Mouse (Mus musculus): ENCODE measurements around the gene Scn1b. TPM values are rescaled to one million over a fixed set of nuclear protein-coding genes. Genes with fewer than 3 reads are reported as not detected.

The Scn1b gene
- polyA plus RNA-seq, 1 experiment from 2014 or later, result 1.0 TPM

DNA sequence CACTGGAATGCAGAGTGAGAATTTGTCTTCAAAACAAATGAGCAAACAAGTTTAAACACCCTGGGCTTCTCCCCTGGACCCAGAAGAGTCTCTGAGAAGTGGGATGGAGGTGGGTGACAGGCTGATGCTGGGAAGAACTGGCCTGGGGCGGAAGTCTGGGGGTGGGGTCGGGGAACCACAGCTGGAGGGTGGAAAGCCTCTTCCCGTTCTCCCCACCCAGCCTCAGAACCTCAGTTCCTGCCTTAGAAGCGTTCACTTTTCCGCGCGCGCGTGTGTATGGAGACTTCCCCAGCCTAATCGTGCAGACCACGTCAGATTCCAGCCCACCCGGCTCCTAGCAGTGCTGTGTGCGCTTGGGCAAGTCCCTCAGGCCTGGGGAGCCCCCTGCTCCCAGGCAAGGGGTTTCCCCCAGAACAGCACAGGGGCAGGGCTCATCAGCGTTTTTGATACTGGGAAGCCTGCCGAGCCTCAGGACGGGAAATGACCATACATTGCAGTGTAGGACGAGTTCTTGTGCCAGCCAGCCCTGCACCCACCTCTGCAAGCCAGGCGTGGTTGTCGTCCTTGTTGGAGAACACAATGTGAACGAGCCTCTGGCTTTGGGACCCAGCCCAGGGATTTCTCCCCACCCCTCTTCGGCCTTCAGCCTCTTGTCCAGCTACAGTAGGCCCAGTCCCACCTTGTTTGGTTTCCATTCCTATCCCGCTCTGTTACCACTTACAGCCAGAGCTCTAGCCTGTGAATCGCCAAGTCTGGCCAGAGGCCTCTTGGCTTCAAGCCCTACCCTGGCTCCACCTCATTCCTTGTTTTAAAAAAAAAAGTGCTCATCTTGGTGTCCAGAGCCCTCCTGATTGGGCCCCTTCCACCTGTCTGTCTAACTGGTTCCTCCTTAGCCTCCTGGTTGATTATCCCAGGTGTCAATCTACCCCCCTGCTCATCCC lies 24.8 kb upstream of the Scn1b start:
- Histone ChIP-seq H3K36me3 (ENCODE audit: control insufficient read depth, insufficient read depth, low read length) (no peaks in the 10 kb centered on the region), H3K4me2 (ENCODE audit: low read depth, severe bottlenecking) (peak overlapping the region; percentile 76), H3K4me1 (ENCODE audit: control insufficient read depth, insufficient read depth, low read length) (peaks cover 28% of the 10 kb centered on the region), H3K27ac (replicated peaks; ENCODE audit: low read depth, low read length) (peak overlapping the region; percentile 92), H3K27me3 (ENCODE audit: control insufficient read depth, insufficient read depth, low read length) (no peaks in the 10 kb centered on the region), H3K9me3 (ENCODE audit: control insufficient read depth, low read length) (no peaks in the 10 kb centered on the region), H3K9ac (ENCODE audit: low read length) (peak overlapping the region; percentile 96), H3K4me3 (ENCODE audit: low read depth, low read length) (peak overlapping the region; percentile 91)
- no peak for DNase-seq (ENCODE audit: low spot score)
- peak; percentile 20; the same call in 1 of the 2 replicates for ATAC-seq (ENCODE audit: insufficient number of reproducible peaks, low FRiP score, low TSS enrichment, low read depth)
- WGBS, result 20% methylated on average over 23 of the region's 23 CpGs

DNA sequence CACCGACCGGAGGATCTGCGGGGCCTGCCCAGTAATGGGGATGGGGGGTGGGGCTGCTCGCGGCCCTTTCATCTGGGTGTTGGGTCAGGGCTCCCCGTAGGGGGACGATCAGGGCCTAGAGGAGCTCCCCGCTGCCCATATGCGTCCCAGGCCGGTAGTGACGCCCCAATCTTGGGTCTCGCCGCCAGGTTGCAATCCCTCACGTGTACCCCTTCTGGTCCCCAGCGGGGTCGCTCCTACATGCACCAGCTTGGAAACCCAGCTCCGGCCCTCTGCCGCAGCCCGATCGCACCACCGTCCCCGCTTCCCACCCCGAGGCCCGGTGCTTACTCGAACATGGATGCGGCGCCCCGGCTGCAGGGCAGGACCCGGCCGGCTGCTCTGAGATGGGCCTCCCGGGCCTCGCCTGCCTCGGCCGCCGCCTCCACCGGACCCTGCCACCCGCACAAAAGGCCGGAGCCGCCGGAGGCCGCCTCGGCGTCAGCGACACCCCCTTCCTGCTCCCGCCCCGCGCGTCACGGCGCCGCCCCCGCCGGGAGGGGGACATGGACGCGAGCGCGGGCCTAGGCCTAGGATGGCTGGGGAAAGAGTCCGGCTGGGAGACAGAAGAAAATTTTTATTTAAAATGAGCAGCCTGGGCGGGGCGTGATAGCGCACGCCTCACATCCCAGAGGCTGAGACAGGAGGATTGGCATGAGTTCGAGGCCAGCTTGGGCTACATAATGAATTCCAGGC lies 23.9 kb upstream of the Scn1b start:
- WGBS, result 1% methylated on average over 61 of the region's 63 CpGs
- Histone ChIP-seq H3K27me3 (ENCODE audit: control insufficient read depth, insufficient read depth, low read length) (no peaks in the 10 kb centered on the region), H3K36me3 (ENCODE audit: control insufficient read depth, insufficient read depth, low read length) (no peaks in the 10 kb centered on the region; the same call in 1 of the 2 replicates), H3K9me3 (ENCODE audit: control insufficient read depth, low read length) (no peaks in the 10 kb centered on the region), H3K4me1 (ENCODE audit: control insufficient read depth, insufficient read depth, low read length) (peaks cover 26% of the 10 kb centered on the region), H3K9ac (ENCODE audit: low read length) (peak overlapping the region; percentile 96), H3K4me3 (ENCODE audit: low read depth, low read length) (peak overlapping the region; percentile 91), H3K27ac (replicated peaks; ENCODE audit: low read depth, low read length) (peak overlapping the region; percentile 92), H3K4me2 (ENCODE audit: low read depth, severe bottlenecking) (peak overlapping the region; percentile 76)
- peak; percentile 88 for DNase-seq (ENCODE audit: low spot score)
- peak; percentile 74 for ATAC-seq (ENCODE audit: insufficient number of reproducible peaks, low FRiP score, low TSS enrichment, low read depth)

- Histone ChIP-seq H3K4me1 (ENCODE audit: control insufficient read depth, insufficient read depth, low read length) (peaks cover 21% of the 10 kb centered on the region), H3K4me3 (ENCODE audit: low read depth, low read length) (peak overlapping the region; percentile 91), H3K36me3 (ENCODE audit: control insufficient read depth, insufficient read depth, low read length) (no peaks in the 10 kb centered on the region; the same call in 1 of the 2 replicates), H3K4me2 (ENCODE audit: low read depth, severe bottlenecking) (peak overlapping the region; percentile 76), H3K27me3 (ENCODE audit: control insufficient read depth, insufficient read depth, low read length) (no peaks in the 10 kb centered on the region), H3K9ac (ENCODE audit: low read length) (peak overlapping the region; percentile 96), H3K27ac (replicated peaks; ENCODE audit: low read depth, low read length) (peak overlapping the region; percentile 92), H3K9me3 (ENCODE audit: control insufficient read depth, low read length) (no peaks in the 10 kb centered on the region)
- no peak for ATAC-seq (ENCODE audit: insufficient number of reproducible peaks, low FRiP score, low TSS enrichment, low read depth)
- 3% methylated on average over 18 of the region's 20 CpGs for WGBS
- DNase-seq (ENCODE audit: low spot score), result peak; percentile 49
These were observed 23.2 kb upstream of the Scn1b start for GRCm38 (mm10) chr7:31149751-31150565.

DNA sequence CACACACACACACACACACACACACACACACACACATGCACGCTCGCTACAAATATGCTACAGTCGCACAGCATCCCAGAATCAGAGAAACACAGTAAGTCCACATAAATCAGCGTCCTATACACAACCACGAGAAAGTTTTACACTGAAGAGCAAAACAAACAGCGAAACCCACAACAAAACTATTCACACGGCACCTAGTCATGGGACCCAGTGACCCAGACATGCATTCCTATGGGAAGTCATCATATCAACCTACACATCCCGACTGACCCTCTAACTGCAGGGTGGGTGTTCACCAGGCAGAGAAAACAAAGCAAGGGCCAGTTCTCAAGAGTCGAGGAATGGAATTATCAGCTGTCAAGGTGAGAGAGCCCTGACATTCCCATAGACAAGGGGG lies 22.5 kb upstream of the Scn1b start:
- H3K36me3 ChIP-seq (ENCODE audit: control insufficient read depth, insufficient read depth, low read length), result no peaks in the 10 kb centered on the region; the same call in 1 of the 2 replicates
- DNase-seq (ENCODE audit: low spot score), result no peak
- H3K4me1 ChIP-seq (ENCODE audit: control insufficient read depth, insufficient read depth, low read length), result peaks cover 21% of the 10 kb centered on the region
- H3K9me3 ChIP-seq (ENCODE audit: control insufficient read depth, low read length), result no peaks in the 10 kb centered on the region
- ATAC-seq (ENCODE audit: insufficient number of reproducible peaks, low FRiP score, low TSS enrichment, low read depth), result no peak
- H3K4me2 ChIP-seq (ENCODE audit: low read depth, severe bottlenecking), result peak overlapping the region; percentile 76
- H3K27ac ChIP-seq (replicated peaks; ENCODE audit: low read depth, low read length), result peak overlapping the region; percentile 92; the same call in 1 of the 2 replicates
- peak overlapping the region; percentile 91 for H3K4me3 ChIP-seq (ENCODE audit: low read depth, low read length)
- WGBS, result 34% methylated on average over 9 of the region's 9 CpGs
- peak overlapping the region; percentile 96; the same call in 1 of the 2 replicates for H3K9ac ChIP-seq (ENCODE audit: low read length)
- H3K27me3 ChIP-seq (ENCODE audit: control insufficient read depth, insufficient read depth, low read length), result no peaks in the 10 kb centered on the region

GRCm38 (mm10) chr7:31148756-31149155 lies 22.0 kb upstream of the Scn1b start:
- peak overlapping the region; percentile 65 for H3K27ac ChIP-seq (replicated peaks; ENCODE audit: low read depth, low read length)
- H3K36me3 ChIP-seq (ENCODE audit: control insufficient read depth, insufficient read depth, low read length), result no peaks in the 10 kb centered on the region; the same call in 1 of the 2 replicates
- no peaks in the 10 kb centered on the region for H3K9me3 ChIP-seq (ENCODE audit: control insufficient read depth, low read length)
- H3K4me3 ChIP-seq (ENCODE audit: low read depth, low read length), result peak overlapping the region; percentile 91
- ATAC-seq (ENCODE audit: insufficient number of reproducible peaks, low FRiP score, low TSS enrichment, low read depth) (peak; percentile 41), DNase-seq (ENCODE audit: low spot score) (peak; percentile 69)
- H3K4me1 ChIP-seq (ENCODE audit: control insufficient read depth, insufficient read depth, low read length), result peaks cover 21% of the 10 kb centered on the region
- H3K27me3 ChIP-seq (ENCODE audit: control insufficient read depth, insufficient read depth, low read length), result no peaks in the 10 kb centered on the region
- H3K4me2 ChIP-seq (ENCODE audit: low read depth, severe bottlenecking), result peak overlapping the region; percentile 76
- 4% methylated on average over 9 of the region's 9 CpGs for WGBS
- peak overlapping the region; percentile 96 for H3K9ac ChIP-seq (ENCODE audit: low read length)

- ATAC-seq (ENCODE audit: insufficient number of reproducible peaks, low FRiP score, low TSS enrichment, low read depth), result no peak
- no peaks in the 10 kb centered on the region for H3K27me3 ChIP-seq (ENCODE audit: control insufficient read depth, insufficient read depth, low read length)
- WGBS, result 73% methylated on average over 3 of the region's 3 CpGs
- H3K4me3 ChIP-seq (ENCODE audit: low read depth, low read length), result peak overlapping the region; percentile 91; the same call in 1 of the 2 replicates
- peak overlapping the region; percentile 65; the same call in 1 of the 2 replicates for H3K27ac ChIP-seq (replicated peaks; ENCODE audit: low read depth, low read length)
- H3K9ac ChIP-seq (ENCODE audit: low read length), result no peak overlapping the region
- no peak for DNase-seq (ENCODE audit: low spot score)
- H3K36me3 ChIP-seq (ENCODE audit: control insufficient read depth, insufficient read depth, low read length), result peaks cover 5% of the 10 kb centered on the region
- peak overlapping the region; percentile 76 for H3K4me2 ChIP-seq (ENCODE audit: low read depth, severe bottlenecking)
- H3K4me1 ChIP-seq (ENCODE audit: control insufficient read depth, insufficient read depth, low read length), result peaks cover 21% of the 10 kb centered on the region
- no peaks in the 10 kb centered on the region for H3K9me3 ChIP-seq (ENCODE audit: control insufficient read depth, low read length)
These were observed 21.3 kb upstream of the Scn1b start for GRCm38 (mm10) chr7:31148086-31148485.

- Histone ChIP-seq H3K9me3 (ENCODE audit: control insufficient read depth, low read length) (no peaks in the 10 kb centered on the region), H3K36me3 (ENCODE audit: control insufficient read depth, insufficient read depth, low read length) (peaks cover 27% of the 10 kb centered on the region), H3K27ac (replicated peaks; ENCODE audit: low read depth, low read length) (no peak overlapping the region), H3K9ac (ENCODE audit: low read length) (no peak overlapping the region), H3K27me3 (ENCODE audit: control insufficient read depth, insufficient read depth, low read length) (no peaks in the 10 kb centered on the region), H3K4me3 (ENCODE audit: low read depth, low read length) (no peak overlapping the region), H3K4me2 (ENCODE audit: low read depth, severe bottlenecking) (no peak overlapping the region), H3K4me1 (ENCODE audit: control insufficient read depth, insufficient read depth, low read length) (peaks cover 13% of the 10 kb centered on the region)
- ATAC-seq (ENCODE audit: insufficient number of reproducible peaks, low FRiP score, low TSS enrichment, low read depth) (no peak), DNase-seq (ENCODE audit: low spot score) (no peak)
- WGBS, result 31% methylated on average over 12 of the region's 12 CpGs
These were observed 18.9 kb upstream of the Scn1b start for GRCm38 (mm10) chr7:31145596-31146160.

Data from limb, embryonic 11.5 days (tissue).